Mouse (Mus musculus) liver, embryonic 13.5 days (tissue): ENCODE measurements around the gene Coil. TPM values are rescaled to one million over a fixed set of nuclear protein-coding genes. Genes with fewer than 3 reads are reported as not detected.
"Not testable (repeated sequence)": the region's sequence is repeated elsewhere in the genome, so short reads cannot be mapped to it uniquely, and the experiment has no call there.

Experiments
- ATAC-seq: fragments of 200-750 bp; cut with Nextera tagmentation; 2 replicates; pipeline ENCODE4 v1.8.0; 2017; ENCODE audit warnings: low read depth, mild to moderate bottlenecking, moderate number of reproducible peaks, moderate library complexity
- DNase-seq: peaks from one replicate; pipeline ENCODE4 v3.0.0; 2022
- H3K27ac ChIP-seq: fragments of 300-500 bp; sonication (generic); 2 replicates; pipeline ENCODE4 v1.5.1; 2015; ENCODE audit warnings: moderate library complexity, mild to moderate bottlenecking, inconsistent platforms
- H3K27me3 ChIP-seq: fragments of 300-500 bp; sonication (generic); 2 replicates; pipeline ENCODE4 v1.6.1; 2015; ENCODE audit warnings: mild to moderate bottlenecking, inconsistent platforms
- H3K36me3 ChIP-seq: fragments of 300-500 bp; sonication (generic); 2 replicates; pipeline ENCODE4 v1.6.1; 2015; ENCODE audit warnings: mild to moderate bottlenecking, inconsistent platforms
- H3K4me1 ChIP-seq: fragments of 300-500 bp; sonication (generic); replicated peaks from 2 replicates; pipeline ENCODE4 v1.6.1; 2015; ENCODE audit warnings: inconsistent platforms
- H3K4me2 ChIP-seq: fragments of 300-500 bp; sonication (generic); 2 replicates; pipeline ENCODE4 v1.6.1; 2015; ENCODE audit warnings: inconsistent platforms, mild to moderate bottlenecking, moderate library complexity
- H3K4me3 ChIP-seq: fragments of 300-500 bp; sonication (generic); replicated peaks from 2 replicates; pipeline ENCODE4 v1.5.1; 2015; ENCODE audit warnings: mild to moderate bottlenecking, inconsistent platforms
- H3K9ac ChIP-seq: fragments of 300-500 bp; sonication (generic); 2 replicates; pipeline ENCODE4 v1.6.1; 2015; ENCODE audit warnings: mild to moderate bottlenecking, inconsistent platforms
- H3K9me3 ChIP-seq: fragments of 300-500 bp; sonication (generic); replicated peaks from 2 replicates; pipeline ENCODE4 v1.6.1; 2016; ENCODE audit warnings: inconsistent platforms
- WGBS: fragments of 180-500 bp; shearing (Covaris S2); methylation state at CpG from one replicate; pipeline ENCODE4 v1.1.7; 2015; ENCODE audit not compliant: insufficient replicate concordance; 5-methylcytosine and 5-hydroxymethylcytosine counted together
- polyA plus RNA-seq: library from polyadenylated mRNA; unstranded; fragments of >200 nt; fragmentation: Nextera tagmentation; extraction: Ambion mirVana; gene quantifications from 2 replicates; pipeline ENCODE4 v1.2.1, GENCODE M21; 2015

The Coil gene
- polyA plus RNA-seq, 1 experiment from 2014 or later: 5.6 TPM

- not testable (repeated sequence) for ATAC-seq, H3K4me2 ChIP-seq, H3K27ac ChIP-seq, H3K36me3 ChIP-seq, H3K9me3 ChIP-seq, DNase-seq, H3K4me3 ChIP-seq, H3K27me3 ChIP-seq, H3K9ac ChIP-seq
- WGBS: 66% methylated on average over 5 of the region's 5 CpGs
- peaks cover 59% of the 10 kb centered on the region for H3K4me1 ChIP-seq
These were observed 27.3 kb downstream of the Coil start for GRCm38 (mm10) chr11:88997343-88997742.

GRCm38 (mm10) chr11:88998406-88998805 lies 28.4 kb downstream of the Coil start:
- Histone ChIP-seq H3K4me2 (peak overlapping the region; percentile 91), H3K4me3 (peak overlapping the region; percentile 78), H3K9me3 (no peaks in the 10 kb centered on the region), H3K27me3 (no peaks in the 10 kb centered on the region), H3K27ac (peak overlapping the region; percentile 80), H3K9ac (peak overlapping the region; percentile 89), H3K36me3 (peaks cover 13% of the 10 kb centered on the region), H3K4me1 (peaks cover 69% of the 10 kb centered on the region)
- 31% methylated on average over 3 of the region's 3 CpGs for WGBS
- DNase-seq: no peak
- no peak for ATAC-seq

DNA sequence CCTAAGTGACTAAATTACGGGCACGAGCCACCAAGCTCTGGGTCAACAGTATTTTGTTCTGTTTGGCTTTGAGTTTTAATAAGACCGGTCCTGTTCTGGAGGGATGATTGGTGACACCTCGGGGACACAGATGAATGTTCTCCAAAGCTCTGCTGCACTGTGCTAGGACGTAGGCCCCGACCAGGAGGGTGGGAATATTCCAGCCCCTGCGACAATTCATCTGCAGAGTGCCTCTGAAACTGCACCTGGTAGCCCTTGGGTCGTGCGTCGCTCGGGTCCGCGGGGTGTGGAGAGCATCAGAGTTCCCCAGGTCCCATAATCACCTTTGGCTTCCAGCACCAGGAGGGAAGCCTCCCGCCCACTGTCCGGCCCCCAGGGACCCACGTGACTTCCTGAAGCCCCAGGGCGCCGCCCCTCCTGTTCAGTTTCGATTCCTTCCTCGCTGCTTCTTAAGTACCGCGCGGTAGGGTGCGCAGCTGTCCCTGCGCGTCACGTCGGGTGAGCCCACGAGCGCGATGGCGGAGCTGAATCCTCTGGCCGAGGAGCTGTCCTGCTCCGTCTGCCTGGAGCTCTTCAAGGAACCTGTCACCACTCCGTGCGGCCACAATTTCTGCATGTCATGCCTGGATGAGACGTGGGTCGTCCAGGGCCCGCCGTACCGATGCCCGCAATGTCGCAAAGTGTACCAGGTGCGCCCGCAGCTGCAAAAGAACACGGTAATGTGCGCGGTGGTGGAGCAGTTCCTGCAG lies 29.1 kb downstream of the Coil start, which contains the start of gene Trim25:
Gene Trim25, plus strand, starts transcription at position 403 of the 749 bp plus-strand sequence.
- Histone ChIP-seq H3K9ac (peak within 1 kb of the TSS; percentile 89), H3K36me3 (peaks cover 17% of the 10 kb centered on the region), H3K4me1 (peaks cover 72% of the 10 kb centered on the region), H3K27me3 (no peaks in the 10 kb centered on the region), H3K9me3 (no peaks in the 10 kb centered on the region), H3K4me2 (peak within 1 kb of the TSS; percentile 91), H3K4me3 (peak within 1 kb of the TSS; percentile 78), H3K27ac (peak within 1 kb of the TSS; percentile 80)
- DNase-seq (peak; percentile 92), ATAC-seq (peak; percentile 93)
- whole genome bisulfite sequencing: under 1% methylated on average over 48 of the region's 48 CpGs

- no peaks in the 10 kb centered on the region for H3K9me3 ChIP-seq
- H3K36me3 ChIP-seq: peaks cover 23% of the 10 kb centered on the region
- no peaks in the 10 kb centered on the region for H3K27me3 ChIP-seq
- WGBS: 4% methylated on average over 33 of the region's 33 CpGs
- H3K4me3 ChIP-seq: peak overlapping the region; percentile 78
- peak overlapping the region; percentile 80 for H3K27ac ChIP-seq
- peak overlapping the region; percentile 91 for H3K4me2 ChIP-seq
- peak overlapping the region; percentile 89 for H3K9ac ChIP-seq
- DNase-seq: no peak
- H3K4me1 ChIP-seq: peaks cover 77% of the 10 kb centered on the region
- ATAC-seq: peak; percentile 22
These were observed 29.9 kb downstream of the Coil start for GRCm38 (mm10) chr11:88999723-89000526.

GRCm38 (mm10) chr11:89000527-89000819 lies 30.4 kb downstream of the Coil start:
- DNase-seq (no peak), ATAC-seq (no peak)
- H3K9ac ChIP-seq: peak overlapping the region; percentile 89
- peaks cover 29% of the 10 kb centered on the region for H3K36me3 ChIP-seq
- no peaks in the 10 kb centered on the region for H3K9me3 ChIP-seq
- H3K4me1 ChIP-seq: peaks cover 81% of the 10 kb centered on the region
- H3K27me3 ChIP-seq: no peaks in the 10 kb centered on the region
- H3K4me2 ChIP-seq: peak overlapping the region; percentile 91
- peak overlapping the region; percentile 78 for H3K4me3 ChIP-seq
- H3K27ac ChIP-seq: peak overlapping the region; percentile 80

- Histone ChIP-seq H3K9ac (peak overlapping the region; percentile 89), H3K27me3 (no peaks in the 10 kb centered on the region), H3K27ac (peak overlapping the region; percentile 67), H3K4me1 (peaks cover 74% of the 10 kb centered on the region), H3K36me3 (peaks cover 40% of the 10 kb centered on the region), H3K4me3 (peak overlapping the region; percentile 78), H3K4me2 (peak overlapping the region; percentile 91), H3K9me3 (no peaks in the 10 kb centered on the region)
- ATAC-seq (no peak), DNase-seq (no peak)
- WGBS: 78% methylated on average over 7 of the region's 7 CpGs
These were observed 31.5 kb downstream of the Coil start for GRCm38 (mm10) chr11:89001569-89001968.

- peaks cover 69% of the 10 kb centered on the region for H3K4me1 ChIP-seq
- peaks cover 45% of the 10 kb centered on the region for H3K36me3 ChIP-seq
- peak overlapping the region; percentile 61 for H3K9ac ChIP-seq
- H3K9me3 ChIP-seq: no peaks in the 10 kb centered on the region
- H3K4me3 ChIP-seq: peak overlapping the region; percentile 78
- 76% methylated on average over 5 of the region's 5 CpGs for WGBS
- peak overlapping the region; percentile 77 for H3K27ac ChIP-seq
- DNase-seq (no peak), ATAC-seq (no peak)
- peak overlapping the region; percentile 91 for H3K4me2 ChIP-seq
- no peaks in the 10 kb centered on the region for H3K27me3 ChIP-seq
These were observed 32.0 kb downstream of the Coil start for GRCm38 (mm10) chr11:89002068-89002467.

GRCm38 (mm10) chr11:89002621-89003020 lies 32.6 kb downstream of the Coil start:
- H3K9me3 ChIP-seq: no peaks in the 10 kb centered on the region
- H3K27me3 ChIP-seq: no peaks in the 10 kb centered on the region
- peak overlapping the region; percentile 77 for H3K27ac ChIP-seq
- ATAC-seq (no peak), DNase-seq (no peak)
- 71% methylated on average over 5 of the region's 5 CpGs for WGBS
- peak overlapping the region; percentile 61 for H3K9ac ChIP-seq
- H3K4me3 ChIP-seq: peak overlapping the region; percentile 78
- peaks cover 50% of the 10 kb centered on the region for H3K36me3 ChIP-seq
- H3K4me1 ChIP-seq: peaks cover 68% of the 10 kb centered on the region
- H3K4me2 ChIP-seq: peak overlapping the region; percentile 91

DNA sequence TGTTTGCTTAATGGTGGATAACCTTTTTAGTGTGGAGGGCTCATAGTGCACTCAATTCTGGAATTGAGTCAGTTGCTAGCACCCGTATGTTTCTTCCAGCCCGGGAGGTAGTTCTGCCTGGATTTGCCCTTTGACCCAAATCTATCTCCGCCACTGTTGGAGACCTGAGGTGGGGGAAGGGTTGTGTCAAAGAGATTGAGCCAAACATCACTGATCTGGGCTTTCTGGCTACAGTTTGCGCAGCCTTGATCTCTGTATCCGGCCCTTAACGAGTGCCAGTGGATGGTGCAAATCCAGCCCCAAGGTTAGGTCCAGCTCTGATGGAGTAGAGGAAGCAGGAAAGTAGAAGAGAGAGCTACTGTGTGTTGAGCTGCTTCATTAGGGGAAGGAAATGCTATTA lies 33.0 kb downstream of the Coil start:
- peak overlapping the region; percentile 61 for H3K9ac ChIP-seq
- H3K27ac ChIP-seq: peak overlapping the region; percentile 77
- ATAC-seq (no peak), DNase-seq (no peak)
- 64% methylated on average over 6 of the region's 6 CpGs for WGBS
- H3K4me3 ChIP-seq: peak overlapping the region; percentile 78
- H3K27me3 ChIP-seq: no peaks in the 10 kb centered on the region
- H3K4me1 ChIP-seq: peaks cover 66% of the 10 kb centered on the region
- H3K36me3 ChIP-seq: peaks cover 54% of the 10 kb centered on the region
- H3K9me3 ChIP-seq: no peaks in the 10 kb centered on the region
- H3K4me2 ChIP-seq: peak overlapping the region; percentile 91

GRCm38 (mm10) chr11:89003726-89004125 lies 33.7 kb downstream of the Coil start:
- no peak overlapping the region; the same call in 1 of the 2 replicates for H3K4me3 ChIP-seq
- no peak for ATAC-seq
- peaks cover 67% of the 10 kb centered on the region for H3K4me1 ChIP-seq
- no peaks in the 10 kb centered on the region for H3K9me3 ChIP-seq
- peak overlapping the region; percentile 91 for H3K4me2 ChIP-seq
- 0 out of 2 replicates have a peak overlapping the region, but pooled peaks have one; percentile 27 for H3K9ac ChIP-seq
- H3K27ac ChIP-seq: peak overlapping the region; percentile 77
- WGBS: 71% methylated on average over 4 of the region's 4 CpGs
- no peaks in the 10 kb centered on the region for H3K27me3 ChIP-seq
- peaks cover 60% of the 10 kb centered on the region for H3K36me3 ChIP-seq
- no peak for DNase-seq

DNA sequence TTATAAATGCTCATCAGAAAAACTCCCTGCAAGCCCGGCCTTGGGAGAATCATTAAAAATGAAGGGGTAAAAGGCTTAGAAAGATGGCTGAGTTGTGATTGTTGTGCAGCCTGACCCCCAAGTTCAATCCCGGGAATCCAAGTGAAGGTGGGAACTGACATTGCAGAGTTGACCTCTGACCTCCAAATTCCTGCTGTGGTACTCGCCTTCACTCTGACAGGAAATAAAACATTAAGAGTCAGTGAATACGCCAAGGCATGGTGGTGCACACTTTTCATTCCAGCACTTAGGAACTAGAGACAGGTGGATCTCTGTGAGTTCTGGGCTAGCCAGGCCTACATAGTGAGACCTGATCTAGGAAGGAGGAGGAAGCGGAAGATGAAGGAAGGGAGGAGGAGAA lies 35.4 kb downstream of the Coil start:
- Histone ChIP-seq H3K27ac (no peak overlapping the region), H3K27me3 (no peaks in the 10 kb centered on the region), H3K9me3 (no peaks in the 10 kb centered on the region), H3K4me3 (no peak overlapping the region), H3K4me1 (peaks cover 70% of the 10 kb centered on the region), H3K36me3 (peaks cover 78% of the 10 kb centered on the region), H3K4me2 (no peak overlapping the region), H3K9ac (no peak overlapping the region)
- DNase-seq (no peak), ATAC-seq (no peak)
- WGBS: 84% methylated on average over 5 of the region's 5 CpGs
